Mouse (Mus musculus) CD4-positive, CD25-positive, alpha-beta regulatory T cell, adult 2 months (primary cell): Measurements from ENCODE around the gene Gm9837.

Experiments
- DNase-seq: peaks from one replicate; pipeline ENCODE4 v3.0.0-alpha.2; 2012; ENCODE audit warnings: low read depth, low spot score

The Gm9837 gene

GRCm38 (mm10) chr11:53425711-53426255 is 44.5 kb downstream of the Gm9837 start:
- no peak for DNase-seq

GRCm38 (mm10) chr11:53425251-53425650 is 45.0 kb downstream of the Gm9837 start:
- no peak for DNase-seq

GRCm38 (mm10) chr11:53424826-53425225 is 45.5 kb downstream of the Gm9837 start:
- DNase-seq, result no peak

GRCm38 (mm10) chr11:53423036-53423435 is 47.2 kb downstream of the Gm9837 start, which contains the start of gene Leap2:
Leap2 (minus strand) TSS chr11:53423170.
- DNase-seq, result no peak
